Mouse (Mus musculus) ovary, postnatal 10 days (tissue): Measurements from ENCODE around the gene Mettl8.
A peak's percentile ranks its signal among the peaks of the same experiment; 100 is the strongest.

Source experiments
- DNase-seq: peaks from one replicate; pipeline ENCODE4 v3.0.0; 2022; ENCODE audit warnings: low spot score

Gene Mettl8

GRCm38 (mm10) chr2:71055300-71056114 is at the start of gene Mettl8, which contains the start of gene Dcaf17:
Gene Mettl8 (minus strand): TSS chr2:71055583.
Gene Dcaf17 (plus strand): TSS chr2:71055328.
- peak; percentile 78 for DNase-seq

GRCm38 (mm10) chr2:71104696-71105095 is 49.3 kb upstream of the Mettl8 start:
- no peak for DNase-seq

- no peak for DNase-seq
Measured at GRCm38 (mm10) chr2:71103292-71103680, 47.9 kb upstream of the Mettl8 start.

GRCm38 (mm10) chr2:71102621-71103291 is 47.4 kb upstream of the Mettl8 start:
- no peak for DNase-seq

- no peak for DNase-seq
Measured at GRCm38 (mm10) chr2:71096170-71096569, 40.8 kb upstream of the Mettl8 start.

- DNase-seq = no peak
Measured at GRCm38 (mm10) chr2:71090660-71091445, 35.5 kb upstream of the Mettl8 start.

- no peak for DNase-seq
Measured at GRCm38 (mm10) chr2:71089766-71090165, 34.4 kb upstream of the Mettl8 start.

GRCm38 (mm10) chr2:71083454-71084193 is 28.2 kb upstream of the Mettl8 start:
- DNase-seq = no peak

GRCm38 (mm10) chr2:71082416-71082815 is 27.0 kb upstream of the Mettl8 start:
- DNase-seq = no peak

- no peak for DNase-seq
Measured at GRCm38 (mm10) chr2:71073828-71074227, 18.4 kb upstream of the Mettl8 start.

GRCm38 (mm10) chr2:71073330-71073729 is 17.9 kb upstream of the Mettl8 start:
- no peak for DNase-seq

GRCm38 (mm10) chr2:71071601-71072000 is 16.2 kb upstream of the Mettl8 start:
- DNase-seq = no peak

GRCm38 (mm10) chr2:71056115-71056835 is 892 bp upstream of the Mettl8 start:
- no peak for DNase-seq

- DNase-seq = no peak
Measured at GRCm38 (mm10) chr2:71054716-71055115, 667 bp downstream of the Mettl8 start.

GRCm38 (mm10) chr2:71050511-71050910 is 4.9 kb downstream of the Mettl8 start:
- no peak for DNase-seq

GRCm38 (mm10) chr2:71048896-71049295 is 6.5 kb downstream of the Mettl8 start:
- DNase-seq = no peak

GRCm38 (mm10) chr2:71046751-71047320 is 8.5 kb downstream of the Mettl8 start:
- DNase-seq = no peak

GRCm38 (mm10) chr2:71046151-71046550 is 9.2 kb downstream of the Mettl8 start:
- no peak for DNase-seq

- DNase-seq = peak; percentile 44
Measured at GRCm38 (mm10) chr2:71039522-71040121, 15.8 kb downstream of the Mettl8 start.

- DNase-seq = no peak
Measured at GRCm38 (mm10) chr2:71037447-71037846, 17.9 kb downstream of the Mettl8 start.
